Mouse (Mus musculus): ENCODE measurements around the gene Chl1. TPM values are rescaled to one million over a fixed set of nuclear protein-coding genes. Genes with fewer than 3 reads are reported as not detected.
A peak's percentile ranks its signal among the peaks of the same experiment; 100 is the strongest.

Gene Chl1
- total RNA-seq, 2 experiments from 2014 or later = 5.8 to 8.8 TPM

DNA sequence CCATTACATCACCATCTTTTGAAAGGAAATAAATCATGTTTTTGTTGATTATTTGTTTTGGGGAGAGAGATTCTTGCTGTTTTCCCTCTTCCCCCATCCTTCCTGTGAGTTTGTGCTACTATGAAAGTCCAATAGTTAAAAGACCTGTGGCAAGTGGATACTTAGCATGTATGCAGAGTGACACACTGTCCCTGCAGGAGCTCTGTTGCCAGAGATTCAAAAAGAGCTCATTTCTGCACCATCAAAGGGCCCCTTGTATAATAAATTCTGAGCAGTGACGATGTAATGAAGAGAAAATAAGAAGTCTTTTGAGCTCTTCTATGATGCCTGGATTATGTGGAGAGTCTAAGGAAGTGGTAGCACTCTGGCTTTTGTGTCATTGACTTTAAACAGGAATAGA lies 33.4 kb downstream of the Chl1 start:
- DNase-seq = no peak

DNA sequence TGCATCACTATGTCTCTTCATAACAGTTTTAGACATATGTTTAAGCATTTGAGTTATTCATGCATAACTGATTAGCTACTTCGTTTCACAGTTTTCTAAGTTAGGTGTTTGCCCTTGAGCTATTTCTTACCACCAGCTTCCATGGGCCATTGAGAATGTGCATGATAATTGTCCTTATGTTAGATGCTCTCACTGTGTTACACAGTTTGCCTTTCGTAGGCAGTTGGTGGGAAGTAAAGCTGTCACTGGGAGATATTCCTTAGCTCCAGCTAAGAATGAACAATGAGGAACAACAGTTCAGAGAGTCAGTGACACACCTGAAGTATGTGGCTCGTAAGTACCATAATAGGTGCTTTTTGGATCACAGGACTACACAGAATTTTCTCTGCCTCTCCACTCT lies 35.9 kb downstream of the Chl1 start:
- no peak for DNase-seq

DNA sequence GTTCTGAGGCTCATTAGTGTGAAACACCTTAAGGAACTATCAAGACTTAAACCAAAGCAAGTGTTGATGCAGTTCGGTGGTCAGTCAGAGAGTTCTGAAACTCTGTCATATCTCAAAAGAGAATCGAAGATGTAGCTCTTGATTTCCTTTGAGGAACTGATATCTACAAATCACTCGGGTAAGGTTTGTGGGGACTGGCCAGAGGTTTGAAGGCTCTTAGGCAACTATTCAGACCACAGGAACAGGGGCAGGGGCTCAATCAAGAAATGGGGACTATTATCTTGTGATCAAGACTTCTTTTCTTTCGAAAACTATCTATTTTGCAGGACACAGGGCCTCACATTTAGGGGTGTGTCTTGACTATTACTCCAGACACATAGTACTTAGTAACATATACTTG lies 39.5 kb downstream of the Chl1 start:
- no peak for DNase-seq

- no peak for DNase-seq
Observed at GRCm38 (mm10) chr6:103558037-103558893, 47.9 kb downstream of the Chl1 start.

- peak; percentile 69 for DNase-seq
Observed at GRCm38 (mm10) chr6:103558894-103559225, 48.5 kb downstream of the Chl1 start.

- peak; percentile 13 for DNase-seq
Observed at GRCm38 (mm10) chr6:103559344-103559743, 49.0 kb downstream of the Chl1 start.

- no peak for DNase-seq
Observed at GRCm38 (mm10) chr6:103564811-103565210, 54.4 kb downstream of the Chl1 start.

GRCm38 (mm10) chr6:103567247-103567646 lies 56.9 kb downstream of the Chl1 start:
- DNase-seq = no peak

DNA sequence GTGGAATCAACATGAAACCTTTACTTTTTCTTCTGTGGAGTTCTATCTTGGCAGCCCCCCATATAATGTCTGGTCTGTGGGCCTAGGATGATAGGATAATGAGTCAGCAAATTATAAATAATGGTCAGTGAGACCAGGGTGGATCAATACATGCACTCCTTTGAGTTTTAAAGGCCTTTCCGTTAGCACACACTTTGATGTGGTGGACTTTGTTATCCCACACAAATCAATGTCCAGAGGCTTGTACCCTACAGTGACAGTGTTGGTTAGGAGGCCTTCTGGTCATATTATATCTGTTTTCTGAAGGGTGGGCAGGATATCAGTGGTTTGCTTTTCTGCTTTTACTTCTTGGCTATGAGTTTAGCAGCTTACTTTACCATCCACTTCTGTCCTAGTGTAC lies 62.3 kb downstream of the Chl1 start:
- DNase-seq = no peak

DNA sequence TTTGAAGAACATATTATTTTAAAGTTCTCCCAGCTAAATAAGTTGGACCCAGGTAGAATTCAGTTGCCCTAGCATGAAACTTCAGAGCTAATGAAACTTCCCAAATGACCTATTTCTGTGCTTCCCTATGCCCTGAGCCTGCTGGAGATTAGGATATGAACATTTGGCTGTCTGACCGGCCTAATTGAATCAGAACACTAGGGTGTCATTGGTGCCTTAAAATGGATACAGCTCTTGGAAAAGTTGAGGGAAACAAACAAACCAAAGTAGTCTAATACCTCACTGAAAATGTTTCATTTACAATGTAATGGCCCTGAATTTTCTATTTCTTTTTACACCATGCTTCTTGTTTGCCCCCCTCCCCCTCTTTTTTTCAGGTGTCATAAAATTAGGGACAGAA lies 73.8 kb downstream of the Chl1 start:
- DNase-seq = no peak

GRCm38 (mm10) chr6:103585667-103586066 lies 75.3 kb downstream of the Chl1 start:
- no peak for DNase-seq

- no peak for DNase-seq
Observed at GRCm38 (mm10) chr6:103586081-103586480, 75.7 kb downstream of the Chl1 start.

- DNase-seq = no peak
Observed at GRCm38 (mm10) chr6:103602070-103602469, 91.7 kb downstream of the Chl1 start.

GRCm38 (mm10) chr6:103610656-103611055 lies 100.3 kb downstream of the Chl1 start:
- no peak for DNase-seq

GRCm38 (mm10) chr6:103612626-103613025 lies 102.2 kb downstream of the Chl1 start:
- DNase-seq = no peak

DNA sequence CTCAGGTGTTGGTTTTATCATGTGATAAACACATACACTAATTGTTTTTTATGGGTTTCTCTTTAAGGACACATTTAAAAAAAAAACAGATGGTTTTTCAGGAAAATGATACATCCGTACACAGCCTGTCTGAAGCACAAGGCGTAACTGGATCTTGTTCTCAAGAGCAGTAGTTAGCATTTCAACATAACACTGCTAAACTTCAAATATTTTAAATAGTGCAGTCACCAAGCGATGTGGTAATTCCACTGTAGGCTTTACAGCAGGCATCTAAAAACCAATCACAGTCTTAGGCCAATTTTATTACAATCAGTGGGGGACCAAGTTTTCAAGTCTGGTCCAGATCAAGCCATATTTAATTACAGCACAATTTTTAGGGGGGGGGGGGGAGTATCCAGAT lies 103.3 kb downstream of the Chl1 start:
- no peak for DNase-seq

GRCm38 (mm10) chr6:103615924-103616602 lies 105.7 kb downstream of the Chl1 start:
- DNase-seq = no peak

GRCm38 (mm10) chr6:103620880-103621279 lies 110.5 kb downstream of the Chl1 start:
- DNase-seq = no peak

DNA sequence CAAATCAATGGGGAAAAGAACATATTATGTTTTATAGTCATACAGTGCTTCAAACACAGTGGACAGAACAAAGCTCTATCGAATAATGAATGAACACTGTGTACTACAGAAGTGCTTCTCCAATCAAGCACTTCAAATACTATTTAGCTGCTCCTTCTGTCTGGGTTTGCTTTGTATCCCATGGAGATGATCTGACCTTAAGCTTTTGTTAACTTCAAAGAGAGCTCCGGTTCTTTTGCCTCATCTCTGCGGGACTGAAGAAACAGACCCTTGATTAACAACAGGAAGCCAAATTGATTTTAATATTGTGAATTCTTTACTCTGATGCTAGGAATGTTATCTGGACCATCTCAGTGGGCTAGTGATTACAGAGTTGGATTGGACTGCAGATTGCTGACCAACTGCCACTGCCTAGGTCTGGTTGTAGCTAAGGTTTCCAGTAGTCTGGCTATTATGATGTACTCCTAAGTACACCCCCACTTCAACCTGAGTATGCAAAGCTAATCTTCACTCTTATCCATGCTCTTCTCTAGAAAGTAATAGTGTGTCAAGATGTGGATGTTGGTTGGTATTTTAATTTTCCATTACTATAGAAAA lies 111.8 kb downstream of the Chl1 start:
- DNase-seq = no peak

GRCm38 (mm10) chr6:103632856-103633255 lies 122.5 kb downstream of the Chl1 start:
- no peak for DNase-seq

DNA sequence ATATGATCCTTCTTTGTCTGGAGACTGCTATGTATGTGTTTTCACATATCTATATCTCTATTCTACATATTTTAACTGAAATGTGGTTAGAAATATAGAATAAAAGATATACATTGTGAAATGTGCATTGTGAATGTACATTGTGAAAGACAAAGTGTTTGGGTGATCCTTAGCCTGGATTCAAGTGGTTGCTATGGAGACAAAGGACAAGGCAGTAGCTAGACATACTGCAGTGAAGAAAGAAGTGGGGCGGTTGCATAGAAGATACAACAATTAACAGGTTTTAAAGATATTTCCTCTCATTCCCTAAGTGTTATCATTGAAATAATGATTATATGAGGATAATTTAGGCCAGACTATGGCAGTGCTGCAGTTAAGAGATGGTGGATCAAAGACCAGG lies 146.4 kb downstream of the Chl1 start:
- DNase-seq = no peak

GRCm38 (mm10) chr6:103659173-103659572 lies 148.8 kb downstream of the Chl1 start:
- DNase-seq = no peak

GRCm38 (mm10) chr6:103665206-103665605 lies 154.8 kb downstream of the Chl1 start:
- DNase-seq = no peak

Measured in adrenal gland, postnatal 10 days (tissue).